Mouse (Mus musculus): ENCODE data around the gene Aifm2.

GRCm38 (mm10) chr10:61689405-61689804, 25.7 kb upstream of the Aifm2 start:
- TF ChIP-seq POLR2A (IDR thresholded peaks at IDR 0.05; ENCODE audit: borderline replicate concordance, extremely low read depth, insufficient read depth, insufficient read length, poor library complexity, severe bottlenecking) (no peak), CTCF (IDR thresholded peaks at IDR 0.05; ENCODE audit: borderline replicate concordance, extremely low read depth, insufficient read depth, insufficient read length) (no peak)
